Mouse (Mus musculus) c-Kit-positive CD71-negative TER-119-negative erythroid progenitor cells, embryonic 14.5 days (primary cell): ENCODE measurements around the gene Nbea.
"Not testable (repeated sequence)": the region's sequence is repeated elsewhere in the genome, so short reads cannot be mapped to it uniquely, and the experiment has no call there.

Source experiments
- DNase-seq: peaks from one replicate; pipeline ENCODE4 v3.0.0-alpha.2; 2013; ENCODE audit warnings: low read depth

The Nbea gene

GRCm38 (mm10) chr3:55661678-55662445 is 521.6 kb downstream of the Nbea start:
- no peak for DNase-seq

- no peak for DNase-seq
These were observed 523.2 kb downstream of the Nbea start for GRCm38 (mm10) chr3:55660261-55660838.

GRCm38 (mm10) chr3:55659558-55660215 is 523.8 kb downstream of the Nbea start:
- DNase-seq, result no peak

GRCm38 (mm10) chr3:55652321-55652720 is 531.2 kb downstream of the Nbea start:
- DNase-seq, result peak; percentile 25

- DNase-seq, result no peak
These were observed 531.6 kb downstream of the Nbea start for GRCm38 (mm10) chr3:55651877-55652276.

GRCm38 (mm10) chr3:55649541-55649940 is 534.0 kb downstream of the Nbea start:
- no peak for DNase-seq

- no peak for DNase-seq
These were observed 535.2 kb downstream of the Nbea start for GRCm38 (mm10) chr3:55648299-55648698.

GRCm38 (mm10) chr3:55647176-55647575 is 536.3 kb downstream of the Nbea start:
- no peak for DNase-seq

GRCm38 (mm10) chr3:55646437-55646836 is 537.1 kb downstream of the Nbea start:
- no peak for DNase-seq

GRCm38 (mm10) chr3:55644035-55644618 is 539.4 kb downstream of the Nbea start:
- DNase-seq, result no peak

GRCm38 (mm10) chr3:55637660-55638059 is 545.8 kb downstream of the Nbea start:
- no peak for DNase-seq

GRCm38 (mm10) chr3:55635542-55636172 is 547.8 kb downstream of the Nbea start:
- DNase-seq, result no peak

GRCm38 (mm10) chr3:55627054-55627453 is 556.4 kb downstream of the Nbea start:
- no peak for DNase-seq

- not testable (repeated sequence) for DNase-seq
These were observed 561.5 kb downstream of the Nbea start for GRCm38 (mm10) chr3:55621958-55622357.

- DNase-seq, result no peak
These were observed 565.1 kb downstream of the Nbea start for GRCm38 (mm10) chr3:55618396-55618795.

GRCm38 (mm10) chr3:55612459-55613115 is 570.9 kb downstream of the Nbea start:
- no peak for DNase-seq

- DNase-seq, result no peak
These were observed 571.5 kb downstream of the Nbea start for GRCm38 (mm10) chr3:55612023-55612422.

GRCm38 (mm10) chr3:55610191-55610590 is 573.3 kb downstream of the Nbea start:
- DNase-seq, result no peak

- no peak for DNase-seq
These were observed 583.2 kb downstream of the Nbea start for GRCm38 (mm10) chr3:55600286-55600685.

GRCm38 (mm10) chr3:55599366-55600085 is 584.0 kb downstream of the Nbea start:
- DNase-seq, result no peak

- DNase-seq, result no peak
These were observed 584.8 kb downstream of the Nbea start for GRCm38 (mm10) chr3:55598681-55599080.
